ENCODE assay signal across 22 mouse cellular contexts in genomic region chr14:62803204-62803603, GRCm38 (mm10).
"Had no signal": no experiment of that assay in that cellular context is flagged by ENCODE, and none has a peak within 500 bp of the region (broad histone marks: within the 10 kb centered on the region; RNA-seq: fewer than 3 reads in every experiment).

No protein-coding gene starts in this region.

- H3K4me1 ChIP-seq: heart, embryonic 15.5 days; hindbrain, embryonic 15.5 days; liver, embryonic 12.5 days had no signal

- ATAC-seq: hindbrain, postnatal 0 days; intestine, embryonic 16.5 days; liver, embryonic 12.5 days had no signal

- H3K36me3 ChIP-seq: heart, embryonic 13.5 days; heart, embryonic 15.5 days; hindbrain, embryonic 13.5 days; hindbrain, embryonic 15.5 days; limb, embryonic 13.5 days; limb, embryonic 15.5 days; liver, embryonic 12.5 days had no signal

- H3K4me3 ChIP-seq: heart, adult 2 months; heart, embryonic 13.5 days; heart, embryonic 15.5 days; hindbrain, embryonic 13.5 days; hindbrain, embryonic 15.5 days; limb, embryonic 13.5 days; limb, embryonic 15.5 days; liver, embryonic 12.5 days had no signal

- H3K27me3 ChIP-seq: heart, embryonic 13.5 days; heart, embryonic 15.5 days; hindbrain, embryonic 13.5 days; hindbrain, embryonic 15.5 days; limb, embryonic 13.5 days; limb, embryonic 15.5 days had no signal

- H3K9me3 ChIP-seq: heart, embryonic 13.5 days; heart, embryonic 15.5 days; hindbrain, embryonic 13.5 days; hindbrain, embryonic 15.5 days; limb, embryonic 13.5 days; limb, embryonic 15.5 days; liver, embryonic 12.5 days had no signal

- H3K4me2 ChIP-seq: heart, embryonic 11.5 days; heart, embryonic 13.5 days; heart, embryonic 15.5 days; hindbrain, embryonic 13.5 days; hindbrain, embryonic 15.5 days; limb, embryonic 13.5 days; limb, embryonic 15.5 days; liver, embryonic 12.5 days had no signal

- H3K9ac ChIP-seq: heart, embryonic 13.5 days; heart, embryonic 15.5 days; hindbrain, embryonic 13.5 days; hindbrain, embryonic 15.5 days; limb, embryonic 13.5 days; limb, embryonic 15.5 days; liver, embryonic 12.5 days; liver, embryonic 14.5 days had no signal

- H3K27ac ChIP-seq: heart, adult 2 months; heart, embryonic 13.5 days; heart, embryonic 15.5 days; hindbrain, embryonic 13.5 days; hindbrain, embryonic 15.5 days; hindbrain, postnatal 0 days; limb, embryonic 13.5 days; limb, embryonic 15.5 days; liver, embryonic 12.5 days; liver, embryonic 14.5 days had no signal

- DNase-seq: gastrocnemius, postnatal 14 days; gastrocnemius, postnatal 36 days; heart, adult 2 months; heart, postnatal 14 days; heart, postnatal 36 days; kidney, adult 2 months; kidney, adult 9 months; kidney, postnatal 25 days; layer of hippocampus, adult 9-11 months; layer of hippocampus, postnatal 36 days; left cerebral cortex, postnatal 4 days had no signal
